Mouse (Mus musculus) small intestine, adult 2 months (tissue): ENCODE measurements around the gene F2rl2. TPM values are rescaled to one million over a fixed set of nuclear protein-coding genes. Genes with fewer than 3 reads are reported as not detected.

Experiments
- H3K27ac ChIP-seq: fragments of 200-500 bp; 2 replicates; pipeline ENCODE4 v1.5.1; 2012; ENCODE audit warnings: low read depth, low read length, control low read depth, inconsistent platforms; ENCODE audit not compliant: insufficient read depth
- H3K27me3 ChIP-seq: fragments of 200-500 bp; 2 replicates; pipeline ENCODE4 v1.6.1; 2012; ENCODE audit warnings: mild to moderate bottlenecking, moderate library complexity, low read length, inconsistent platforms; ENCODE audit not compliant: control insufficient read depth, insufficient read depth
- H3K36me3 ChIP-seq: fragments of 200-500 bp; 2 replicates; pipeline ENCODE4 v1.6.1; 2012; ENCODE audit warnings: mild to moderate bottlenecking, low read length, control low read depth, inconsistent platforms; ENCODE audit not compliant: control insufficient read depth, insufficient read depth
- H3K4me1 ChIP-seq: fragments of 200-500 bp; 2 replicates; pipeline ENCODE4 v1.6.1; 2012; ENCODE audit warnings: low read length, inconsistent platforms, mixed read lengths; ENCODE audit not compliant: control insufficient read depth, insufficient read depth, insufficient read length
- H3K4me3 ChIP-seq: fragments of 200-500 bp; 2 replicates; pipeline ENCODE4 v1.5.1; 2012; ENCODE audit warnings: low read depth, mild to moderate bottlenecking, control low read depth, inconsistent platforms, low read length, moderate library complexity
- CTCF ChIP-seq: fragments of 200-500 bp; IDR thresholded peaks from 2 replicates; pipeline ENCODE4 v1.5.1; 2012; ENCODE audit warnings: low read depth, mild to moderate bottlenecking, control low read depth, inconsistent platforms, low read length, moderate library complexity, mixed read lengths; ENCODE audit not compliant: insufficient replicate concordance, insufficient read length; ENCODE audit errors: extremely low read depth
- POLR2A ChIP-seq: fragments of 200-500 bp; IDR thresholded peaks from 2 replicates; pipeline ENCODE4 v1.6.1; 2012; ENCODE audit warnings: low read depth, mild to moderate bottlenecking, control low read depth, inconsistent platforms, low read length, moderate library complexity
- WGBS: fragments of 180-500 bp; shearing (Covaris S2); methylation state at CpG from one replicate; pipeline ENCODE4 v1.1.7; 2018; 5-methylcytosine and 5-hydroxymethylcytosine counted together
- polyA plus RNA-seq: library from polyadenylated mRNA; depleted of rRNA; stranded (reverse); fragments of >200 nt; gene quantifications from 2 replicates; pipeline ENCODE4 v1.2.3, GENCODE M21; 2012

The F2rl2 gene
- polyA plus RNA-seq, 1 experiment: 0.11 TPM

DNA sequence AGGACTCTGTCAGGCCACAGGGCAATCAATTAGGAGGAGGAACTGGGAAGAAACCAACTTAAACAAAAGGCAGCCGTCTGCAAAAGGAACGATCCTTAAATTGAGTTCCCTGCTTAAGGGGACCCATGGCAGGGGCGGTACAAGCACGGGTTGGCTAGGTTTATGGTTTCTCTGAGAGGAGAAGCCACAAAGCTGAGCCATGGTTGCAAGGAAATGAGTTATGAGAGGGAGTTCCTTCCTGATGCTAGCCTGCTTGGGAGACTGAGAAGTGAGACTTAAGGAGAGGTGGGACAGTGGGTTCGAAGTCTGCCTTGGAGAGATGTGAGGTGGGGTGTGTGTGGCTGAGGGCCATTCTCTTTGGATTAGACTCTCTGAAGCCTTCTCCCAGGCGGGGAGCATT, 1.2 kb downstream of the F2rl2 start:
- peaks cover 10% of the 10 kb centered on the region for H3K36me3 ChIP-seq
- H3K4me3 ChIP-seq: no peak overlapping the region
- TF ChIP-seq POLR2A (no peak), CTCF (no peak)
- no peak overlapping the region for H3K27ac ChIP-seq
- no peaks in the 10 kb centered on the region for H3K4me1 ChIP-seq
- no peaks in the 10 kb centered on the region for H3K27me3 ChIP-seq
- WGBS: 42% methylated on average over 6 of the region's 6 CpGs

DNA sequence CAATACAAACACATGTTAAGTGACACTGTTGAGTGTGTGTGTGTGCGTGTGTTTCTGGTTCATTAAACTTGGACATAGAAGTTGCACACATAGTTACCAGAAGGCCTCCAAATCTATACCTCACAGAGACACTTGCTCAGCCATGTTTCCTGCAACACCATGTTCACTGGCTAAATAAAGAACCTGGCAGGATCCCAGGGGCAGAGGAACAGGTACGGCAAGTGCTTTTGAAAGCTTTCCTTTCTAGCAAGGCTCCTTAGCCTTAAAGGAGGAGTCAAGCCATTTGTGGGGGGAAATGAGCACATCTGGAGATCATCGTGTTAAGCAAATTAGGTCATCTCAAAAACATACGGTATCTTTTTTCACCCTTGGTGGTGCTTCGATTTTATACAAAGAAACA, 6.7 kb downstream of the F2rl2 start:
- H3K27ac ChIP-seq: no peak overlapping the region
- WGBS: 60% methylated on average over 5 of the region's 5 CpGs
- no peak overlapping the region for H3K4me3 ChIP-seq
- no peaks in the 10 kb centered on the region for H3K27me3 ChIP-seq
- peaks cover 18% of the 10 kb centered on the region for H3K36me3 ChIP-seq
- no peaks in the 10 kb centered on the region for H3K4me1 ChIP-seq
- TF ChIP-seq POLR2A (no peak), CTCF (no peak)

DNA sequence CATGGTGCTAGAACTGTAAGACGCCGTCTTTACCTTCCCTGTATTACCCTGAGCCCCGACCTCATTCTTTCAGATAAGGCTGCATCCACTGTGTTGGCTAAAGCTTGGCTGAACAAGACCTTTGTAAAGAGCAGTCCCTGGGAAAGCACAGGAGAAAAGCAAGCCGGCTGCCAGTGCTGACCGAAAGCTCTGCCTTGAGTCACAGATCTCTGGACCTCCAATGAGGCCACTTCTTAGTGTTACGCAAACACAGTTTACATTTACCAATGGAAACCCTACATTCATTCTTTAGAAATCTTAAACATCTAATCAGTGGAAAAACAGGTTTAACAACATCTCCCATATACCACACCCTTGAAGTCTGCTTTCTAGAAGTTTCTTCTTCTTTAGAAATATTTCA, 8.9 kb downstream of the F2rl2 start:
- no peak for TF ChIP-seq POLR2A
- no peak for TF ChIP-seq CTCF

DNA sequence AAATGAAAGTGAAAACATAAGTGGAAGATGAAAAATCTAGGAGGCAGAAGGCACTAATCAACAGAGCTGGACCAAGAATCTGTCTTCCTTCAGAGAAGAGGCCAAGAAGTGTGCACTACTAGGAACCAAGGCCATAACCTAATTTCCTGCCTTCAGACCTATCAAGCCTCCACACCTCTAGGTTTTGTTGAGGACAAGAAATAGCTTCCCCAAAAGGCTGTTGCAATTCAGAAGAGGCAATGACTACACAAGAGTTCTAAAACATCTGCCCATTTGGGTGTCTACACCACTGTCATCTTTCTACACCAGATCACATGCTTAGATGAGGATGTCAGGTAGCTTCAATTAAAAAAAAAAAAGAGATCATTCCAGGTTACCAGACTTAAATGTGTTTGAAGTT, 15.4 kb downstream of the F2rl2 start:
- Histone ChIP-seq H3K27ac (no peak overlapping the region), H3K4me3 (no peak overlapping the region), H3K36me3 (peaks cover 28% of the 10 kb centered on the region), H3K27me3 (no peaks in the 10 kb centered on the region), H3K4me1 (no peaks in the 10 kb centered on the region)
- TF ChIP-seq CTCF (no peak), POLR2A (no peak)

More for the DNA sequence above, 8.9 kb downstream of the F2rl2 start:
- no peaks in the 10 kb centered on the region for H3K4me1 ChIP-seq
- H3K4me3 ChIP-seq: no peak overlapping the region
- H3K36me3 ChIP-seq: peaks cover 16% of the 10 kb centered on the region
- WGBS: 73% methylated on average over 6 of the region's 6 CpGs
- H3K27ac ChIP-seq: no peak overlapping the region
- H3K27me3 ChIP-seq: no peaks in the 10 kb centered on the region

DNA sequence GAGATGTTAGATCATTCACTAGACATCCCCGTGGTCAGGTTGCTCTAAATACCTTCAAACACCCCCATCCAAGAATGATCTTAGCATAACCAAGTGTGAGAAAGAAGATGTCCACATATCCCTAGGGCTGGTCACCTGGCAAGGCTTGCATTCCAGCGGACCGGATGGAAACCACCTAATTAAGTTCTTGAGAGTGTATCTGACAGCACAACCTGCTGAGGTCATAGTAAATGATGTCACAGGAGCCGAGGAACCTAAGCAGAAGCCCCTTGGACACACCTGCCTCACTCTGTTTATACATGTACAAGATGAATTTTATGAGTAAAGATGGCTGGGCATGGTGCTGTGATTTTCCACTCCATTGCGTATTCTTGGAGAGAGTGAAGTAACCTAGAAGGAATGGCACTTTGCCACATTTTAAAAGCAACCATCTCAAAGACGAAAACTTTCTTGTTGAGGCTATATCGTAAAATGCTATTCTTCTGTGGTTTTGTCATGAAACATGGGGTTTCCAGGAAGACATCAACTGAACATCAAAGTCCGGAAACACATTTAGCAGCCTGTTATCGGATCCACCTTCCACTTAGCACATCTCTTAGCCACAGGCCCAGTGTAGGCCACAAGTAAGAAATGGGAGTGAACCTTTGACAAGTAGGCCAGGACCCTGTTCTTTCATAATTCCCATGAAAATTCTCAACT, 16.1 kb downstream of the F2rl2 start:
- Histone ChIP-seq H3K4me3 (no peak overlapping the region), H3K4me1 (no peaks in the 10 kb centered on the region), H3K27ac (no peak overlapping the region), H3K27me3 (no peaks in the 10 kb centered on the region), H3K36me3 (peaks cover 24% of the 10 kb centered on the region)
- 90% methylated on average over 9 of the region's 9 CpGs for WGBS
- no peak for TF ChIP-seq POLR2A
- TF ChIP-seq CTCF: no peak

DNA sequence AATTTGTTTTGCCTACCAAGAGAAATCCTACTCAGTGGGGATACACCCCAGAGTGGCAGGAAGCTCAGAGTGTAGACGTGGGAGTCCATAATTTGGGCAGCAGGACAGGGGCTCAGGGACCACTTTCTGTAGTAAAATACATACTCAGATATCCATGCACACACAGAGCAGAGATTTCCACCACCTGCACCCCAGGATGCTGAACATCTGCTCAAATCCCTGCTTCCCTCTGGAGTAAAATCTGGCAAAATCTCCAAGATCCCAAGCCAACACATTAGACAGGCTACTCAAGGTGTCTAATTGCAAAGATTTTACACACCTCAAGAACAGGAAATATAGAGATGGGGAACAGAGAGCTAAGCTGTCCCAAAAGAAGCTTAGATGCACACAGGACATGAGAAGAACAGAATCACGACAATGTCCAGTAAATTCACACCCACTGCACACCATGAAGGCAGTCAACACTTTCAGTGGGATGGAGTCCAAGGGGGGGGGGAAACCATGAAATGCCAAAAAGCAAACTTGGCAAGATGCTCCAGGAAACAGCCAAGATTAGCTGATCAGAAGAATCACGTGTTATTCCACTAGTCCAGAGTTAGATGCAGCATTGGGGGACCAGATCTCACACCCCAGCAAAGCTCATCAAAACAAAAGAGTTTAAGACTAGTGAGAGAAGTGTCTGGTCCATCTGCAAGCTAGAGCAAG, 17.8 kb downstream of the F2rl2 start:
- WGBS: 66% methylated on average over 3 of the region's 3 CpGs
- H3K27me3 ChIP-seq: no peaks in the 10 kb centered on the region
- H3K27ac ChIP-seq: no peak overlapping the region
- H3K4me1 ChIP-seq: no peaks in the 10 kb centered on the region
- H3K36me3 ChIP-seq: peaks cover 32% of the 10 kb centered on the region
- TF ChIP-seq CTCF: no peak
- TF ChIP-seq POLR2A: no peak
- H3K4me3 ChIP-seq: no peak overlapping the region

DNA sequence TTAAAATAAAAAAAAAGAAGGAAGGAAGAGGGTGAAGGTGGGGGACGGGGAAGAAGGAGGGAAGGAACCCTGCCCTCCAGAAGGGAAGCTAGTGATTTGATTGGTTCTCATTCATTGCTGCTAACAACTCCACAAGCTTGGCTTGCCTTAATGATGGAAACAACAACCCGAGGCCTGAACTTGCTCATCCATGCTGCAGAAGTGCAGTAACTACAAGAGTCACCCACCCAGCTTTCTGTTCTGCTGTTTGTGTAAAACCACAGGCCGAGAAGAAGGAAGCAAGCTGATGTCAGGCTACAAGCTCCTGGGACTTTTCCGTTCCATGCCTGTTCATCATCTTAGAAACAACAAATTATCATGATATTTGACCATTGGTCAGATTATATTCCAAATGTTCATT, 18.7 kb downstream of the F2rl2 start:
- H3K36me3 ChIP-seq: peaks cover 33% of the 10 kb centered on the region
- no peak for TF ChIP-seq CTCF
- no peak for TF ChIP-seq POLR2A
- no peak overlapping the region for H3K4me3 ChIP-seq
- WGBS: 70% methylated on average over 4 of the region's 4 CpGs
- no peak overlapping the region for H3K27ac ChIP-seq
- H3K4me1 ChIP-seq: no peaks in the 10 kb centered on the region
- H3K27me3 ChIP-seq: no peaks in the 10 kb centered on the region
